Mouse (Mus musculus) CH12.LX (cell line): ENCODE measurements around the gene Tbrg4. TPM values are rescaled to one million over a fixed set of nuclear protein-coding genes. Genes with fewer than 3 reads are reported as not detected.

Source experiments
- DNase-seq: peaks from one replicate; pipeline ENCODE4 v3.0.0-alpha.2; 2013; ENCODE audit errors: extremely low read depth
- H3K27ac ChIP-seq: 2 replicates; pipeline ENCODE4 v1.5.1; 2012; ENCODE audit warnings: low read depth, mild to moderate bottlenecking, control low read depth, moderate library complexity; ENCODE audit not compliant: insufficient read depth
- H3K27me3 ChIP-seq: replicated peaks from 2 replicates; pipeline ENCODE3; 2012; ENCODE audit warnings: inconsistent platforms
- H3K36me3 ChIP-seq, 2 experiments: replicated peaks in 1 of 2; 2 replicates each; pipeline versions ENCODE3 to v1.6.1; 2012; ENCODE audit warnings: inconsistent platforms in 1 of 2, low read length in 1 of 2, mild to moderate bottlenecking in 1 of 2, mixed read lengths in 1 of 2, moderate library complexity in 1 of 2; ENCODE audit not compliant: control insufficient read depth in 1 of 2, insufficient read depth in 1 of 2
- H3K4me1 ChIP-seq, 2 experiments: 2 replicates each; pipeline ENCODE4 v1.6.1; 2012; ENCODE audit warnings: inconsistent platforms in 1 of 2, moderate library complexity in 1 of 2; ENCODE audit not compliant: insufficient read depth in 2 of 2, control insufficient read depth in 1 of 2
- H3K4me2 ChIP-seq: 2 replicates; pipeline ENCODE4 v1.6.1; 2012; ENCODE audit warnings: low read depth, mild to moderate bottlenecking, control low read depth; ENCODE audit not compliant: poor library complexity, insufficient read depth, severe bottlenecking
- H3K4me3 ChIP-seq, 3 experiments: fragments of 150-350 bp in 1 of 3; sonication (generic) in 1 of 3; replicated peaks in 1 of 3; 2 replicates each; pipeline versions ENCODE3 to v1.5.1; 2011 to 2012; ENCODE audit warnings: low read depth in 2 of 3, low read length in 2 of 3, mild to moderate bottlenecking in 2 of 3, moderate library complexity in 2 of 3, control low read depth in 1 of 3, improper control_type of control experiment in 1 of 3, inconsistent platforms in 1 of 3, mixed read lengths in 1 of 3; ENCODE audit not compliant: poor library complexity in 1 of 3
- H3K79me2 ChIP-seq: replicated peaks from 2 replicates; pipeline ENCODE4 v1.6.1; 2012; ENCODE audit warnings: mild to moderate bottlenecking, moderate library complexity; ENCODE audit not compliant: control insufficient read depth, poor library complexity, insufficient read depth, severe bottlenecking; ENCODE audit errors: extremely low read depth
- H3K9ac ChIP-seq: 2 replicates; pipeline ENCODE4 v1.6.1; 2012; ENCODE audit warnings: low read depth, mild to moderate bottlenecking, control low read depth, moderate library complexity; ENCODE audit not compliant: insufficient read depth
- H3K9me3 ChIP-seq: replicated peaks from 2 replicates; pipeline ENCODE3; 2012; ENCODE audit warnings: low read length, inconsistent platforms, mixed read lengths
- BHLHE40 ChIP-seq: IDR thresholded peaks from 2 replicates; pipeline ENCODE4 v1.6.1; 2011; ENCODE audit warnings: mild to moderate bottlenecking, low read depth, low read length, improper control_type of control experiment
- CHD1 ChIP-seq: IDR thresholded peaks from 2 replicates; pipeline ENCODE4 v1.6.1; 2012; ENCODE audit warnings: low read depth, low read length, improper control_type of control experiment, inconsistent platforms
- EP300 ChIP-seq: IDR thresholded peaks from 2 replicates; pipeline ENCODE4 v1.6.1; 2011; ENCODE audit warnings: low read length, improper control_type of control experiment
- MAX ChIP-seq: IDR thresholded peaks from 2 replicates; pipeline ENCODE4 v1.6.1; 2011; ENCODE audit warnings: low read length, improper control_type of control experiment
- MAZ ChIP-seq: IDR thresholded peaks from 2 replicates; pipeline ENCODE4 v1.6.1; 2012; ENCODE audit warnings: low read depth, mild to moderate bottlenecking, inconsistent platforms, low read length, improper control_type of control experiment, moderate library complexity
- MXI1 ChIP-seq: IDR thresholded peaks from 2 replicates; pipeline ENCODE4 v1.6.1; 2011; ENCODE audit warnings: mild to moderate bottlenecking, low read depth, low read length, improper control_type of control experiment
- POLR2AphosphoS2 ChIP-seq: IDR thresholded peaks from 2 replicates; pipeline ENCODE4 v1.6.1; 2011; ENCODE audit warnings: low read depth, low read length, improper control_type of control experiment
- SIN3A ChIP-seq: IDR thresholded peaks from 2 replicates; pipeline ENCODE4 v1.6.1; 2012; ENCODE audit warnings: low read length, improper control_type of control experiment, inconsistent platforms
- SMC3 ChIP-seq: IDR thresholded peaks from 2 replicates; pipeline ENCODE4 v1.6.1; 2011; ENCODE audit warnings: low read depth, low read length, improper control_type of control experiment
- TBP ChIP-seq: conservative IDR thresholded peaks from 2 replicates; pipeline ENCODE4 v1.6.1; 2011; ENCODE audit warnings: low read depth, low read length, improper control_type of control experiment
- USF2 ChIP-seq: conservative IDR thresholded peaks from 2 replicates; pipeline ENCODE4 v1.6.1; 2011; ENCODE audit warnings: low read depth, low read length, improper control_type of control experiment
- ZKSCAN1 ChIP-seq: IDR thresholded peaks from 2 replicates; pipeline ENCODE4 v1.6.1; 2012; ENCODE audit warnings: low read depth, inconsistent platforms, low read length, improper control_type of control experiment, borderline replicate concordance
- ZMIZ1 ChIP-seq: IDR thresholded peaks from 2 replicates; pipeline ENCODE4 v1.6.1; 2012; ENCODE audit warnings: low read depth, mild to moderate bottlenecking, inconsistent platforms, low read length, improper control_type of control experiment
- ZNF384 ChIP-seq: IDR thresholded peaks from 2 replicates; pipeline ENCODE4 v1.6.1; 2012; ENCODE audit warnings: low read depth, low read length, improper control_type of control experiment, inconsistent platforms
- dilution Hi-C: fragments of 300-500 bp; cut with MboI; formaldehyde crosslinking; loops from 2 replicates; pipeline ENCODE4 v1.14.3; 2020; ENCODE audit warnings: low sequenced_read_pairs; ENCODE audit not compliant: extremely low pct_unique_long_range_greater_than_20kb, extremely low pct_ligation_motif_present
- in situ Hi-C: fragments of 300-500 bp; cut with MboI; formaldehyde crosslinking; loops from 3 replicates; pipeline ENCODE4 v1.14.3; 2019; ENCODE audit warnings: low sequenced_read_pairs, low pct_ligation_motif_present, low pct_unique_long_range_greater_than_20kb, mixed read lengths
- polyA plus RNA-seq: library from polyadenylated mRNA; unstranded; fragments of >175 nt; gene quantifications from 2 replicates; pipeline ENCODE4 v1.2.1, GENCODE M21; 2012; ENCODE audit warnings: low read depth; ENCODE audit not compliant: insufficient read length
- total RNA-seq, 2 experiments: library from RNA; depleted of rRNA; stranded (reverse); fragments of 300-350 nt in 1 of 2; fragments of >200 nt in 1 of 2; gene quantifications; 2 replicates each; pipeline ENCODE4 v1.2.3; 2012 to 2014

Tbrg4 gene
- total and polyA plus RNA-seq, 3 experiments: 69.0 to 191 (median 93.1) TPM

GRCm38 (mm10) chr11:6595339-6595738 lies 30.5 kb downstream of the Tbrg4 start:
- Histone ChIP-seq H3K79me2 (no peaks in the 10 kb centered on the region), H3K9ac (no peak overlapping the region), H3K27ac (no peak overlapping the region), H3K27me3 (no peaks in the 10 kb centered on the region), H3K4me3 (no peak overlapping the region), H3K4me2 (no peak overlapping the region), H3K4me1 (peaks cover 3 to 30% of the 10 kb centered on the region in 2 experiments), H3K36me3 (peaks cover 68 to 92% of the 10 kb centered on the region in 2 experiments), H3K9me3 (no peaks in the 10 kb centered on the region)
- dilution Hi-C loops: no loop called here
- no peak for DNase-seq
- in situ Hi-C loops: no loop called here
- TF ChIP-seq POLR2AphosphoS2: no peak
- TF ChIP-seq SIN3A: no peak
- no peak for TF ChIP-seq BHLHE40
- TF ChIP-seq ZKSCAN1: no peak
- TF ChIP-seq ZMIZ1: no peak
- TF ChIP-seq CHD1: no peak
- no peak for TF ChIP-seq MXI1
- TF ChIP-seq MAX: no peak

GRCm38 (mm10) chr11:6594845-6595244 lies 31.0 kb downstream of the Tbrg4 start:
- H3K4me3 ChIP-seq: no peak overlapping the region
- no peak overlapping the region for H3K4me2 ChIP-seq
- H3K27me3 ChIP-seq: no peaks in the 10 kb centered on the region
- no peak for TF ChIP-seq TBP
- dilution Hi-C loops (no loop called here), in situ Hi-C loops (no loop called here)
- H3K36me3 ChIP-seq: peaks cover 72 to 96% of the 10 kb centered on the region in 2 experiments
- DNase-seq: no peak
- H3K9ac ChIP-seq: no peak overlapping the region
- H3K9me3 ChIP-seq: no peaks in the 10 kb centered on the region
- H3K79me2 ChIP-seq: no peaks in the 10 kb centered on the region
- H3K4me1 ChIP-seq: peaks cover 3 to 32% of the 10 kb centered on the region in 2 experiments
- H3K27ac ChIP-seq: no peak overlapping the region

GRCm38 (mm10) chr11:6593406-6593805 lies 32.5 kb downstream of the Tbrg4 start:
- H3K9ac ChIP-seq: no peak overlapping the region
- no peak overlapping the region for H3K27ac ChIP-seq
- DNase-seq: no peak
- no peak overlapping the region for H3K4me2 ChIP-seq
- H3K36me3 ChIP-seq: peaks cover 81 to 97% of the 10 kb centered on the region in 2 experiments
- in situ Hi-C loops: no loop called here
- no peaks in the 10 kb centered on the region for H3K79me2 ChIP-seq
- H3K4me1 ChIP-seq: peaks cover 3 to 41% of the 10 kb centered on the region in 2 experiments
- H3K4me3 ChIP-seq: no peak overlapping the region
- dilution Hi-C loops: no loop called here
- no peaks in the 10 kb centered on the region for H3K27me3 ChIP-seq
- no peak for TF ChIP-seq USF2
- TF ChIP-seq SMC3: no peak
- no peak for TF ChIP-seq ZNF384
- TF ChIP-seq MAZ: no peak
- no peak for TF ChIP-seq TBP
- no peak for TF ChIP-seq EP300
- no peak for TF ChIP-seq ZKSCAN1
- no peaks in the 10 kb centered on the region for H3K9me3 ChIP-seq
